Mouse (Mus musculus) heart, adult 2 months (tissue): ENCODE data around the gene 1700001J03Rik.

Experiments
- CTCF ChIP-seq: fragments of 200-600 bp; IDR thresholded peaks from 2 replicates; pipeline ENCODE4 v1.8.1; 2022; ENCODE audit warnings: antibody characterized with exemption, mild to moderate bottlenecking, moderate library complexity
- POLR2A ChIP-seq: fragments of 200-500 bp; IDR thresholded peaks from 2 replicates; pipeline ENCODE4 v1.6.1; 2011; ENCODE audit warnings: mild to moderate bottlenecking, low read depth, low read length, control low read depth; ENCODE audit not compliant: insufficient read depth

DNA sequence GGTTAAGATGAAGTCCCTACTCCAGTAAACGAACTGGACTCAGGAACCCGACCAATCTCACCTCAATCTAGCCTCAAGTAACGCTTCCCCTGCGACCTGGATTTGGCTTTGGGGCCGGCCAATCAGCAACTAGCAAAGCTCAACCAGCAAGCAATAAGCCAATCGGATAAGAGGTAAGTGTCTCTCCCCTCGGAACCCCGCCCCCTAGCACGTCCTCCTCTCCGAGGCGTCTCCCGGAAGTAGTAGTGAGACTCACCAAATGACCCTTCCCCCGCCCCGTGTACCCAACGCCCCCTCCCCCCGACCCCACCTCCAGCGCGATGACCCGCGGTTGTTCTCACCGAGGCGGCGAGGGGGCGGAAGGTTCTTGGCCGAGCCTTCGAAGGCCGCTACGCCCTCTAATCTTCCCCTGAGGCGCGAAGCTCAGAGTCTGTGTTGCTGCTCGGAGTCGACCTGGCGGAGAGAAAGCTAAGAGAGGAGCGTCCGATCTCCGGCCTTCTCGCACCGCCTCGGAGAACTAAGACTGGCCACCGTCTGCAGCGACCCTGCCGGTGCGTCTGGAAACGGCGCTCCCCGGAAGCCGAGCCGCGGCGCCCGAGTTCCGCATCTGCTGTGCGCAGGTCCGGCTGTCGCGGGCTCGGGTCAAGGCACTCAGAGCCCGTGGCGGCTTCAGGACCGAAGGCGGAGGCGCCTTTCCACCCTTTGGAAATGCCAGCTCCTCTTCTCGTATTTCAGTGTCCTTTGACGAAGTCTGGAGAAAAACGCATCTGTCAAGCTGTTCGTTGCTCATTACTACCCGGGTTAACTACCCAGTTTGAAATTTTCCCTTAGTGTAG is 36.0 kb upstream of the 1700001J03Rik start, which contains the start of gene Rnf6:
- TF ChIP-seq POLR2A = peak; percentile 73
- peak; percentile 57 for TF ChIP-seq CTCF
